Mouse (Mus musculus): Measurements from ENCODE around the gene Plcd3. TPM values are rescaled to one million over a fixed set of nuclear protein-coding genes. Genes with fewer than 3 reads are reported as not detected.

Plcd3 gene
- total RNA-seq (2021) = 9.3 and 11.2 TPM in 2 replicates
- long read RNA-seq, experiment 1, partial matches to known transcripts = 3 of 3 reads
- long read RNA-seq, experiment 1, other reads (novel, unspliced or antisense) = 0 of 3 reads
- long read RNA-seq, experiment 2, partial matches to known transcripts = 1 of 5 reads
- long read RNA-seq, experiment 2, other reads (novel, unspliced or antisense) = 4 of 5 reads

DNA sequence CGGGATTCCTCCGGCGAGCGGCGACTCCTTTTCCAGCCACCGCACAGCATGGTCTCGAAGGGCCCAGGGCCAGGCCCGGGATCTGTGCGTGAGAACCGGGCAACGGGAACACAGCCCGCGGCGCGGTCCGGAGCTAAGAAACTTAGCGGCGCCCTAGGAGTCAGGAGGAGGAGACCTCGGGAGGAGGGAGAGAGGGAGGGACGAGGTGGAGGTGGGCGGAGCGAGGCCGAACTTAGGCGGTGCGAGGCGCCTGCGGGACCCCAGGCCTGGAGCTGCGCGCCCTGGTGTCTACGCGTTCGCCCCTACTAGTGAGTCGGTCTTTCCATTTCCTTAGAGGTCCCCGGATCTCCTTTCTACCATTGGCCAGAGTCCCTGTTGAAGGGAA, at the start of gene Plcd3, which contains the start of gene Acbd4:
TSS of gene Plcd3 (minus strand) at position 178 of the 385 bp plus-strand sequence.
TSS of gene Acbd4 (plus strand) at position 202 of the 385 bp plus-strand sequence.
- DNase-seq = peak; percentile 88

DNA sequence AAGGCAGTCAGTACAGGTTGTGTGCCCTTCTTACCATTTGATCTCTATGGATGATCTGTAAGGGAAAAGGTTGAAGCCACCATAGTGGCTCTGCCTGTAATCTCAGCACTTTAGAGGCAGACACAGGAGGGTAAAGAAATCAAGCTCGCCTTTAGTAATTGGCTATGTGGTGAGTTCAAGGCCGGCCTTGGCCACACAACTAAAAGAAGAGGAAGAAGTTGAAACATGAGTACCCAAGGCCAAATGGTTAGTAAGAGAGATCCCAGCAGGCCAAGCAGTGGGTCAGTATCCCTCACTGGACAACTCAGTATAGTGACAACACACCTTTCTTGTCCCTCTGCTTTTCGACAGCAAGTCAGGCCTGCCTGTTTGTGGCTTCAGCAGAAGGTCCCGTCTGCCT, 48.3 kb upstream of the Plcd3 start:
- no peak for DNase-seq

- DNase-seq = no peak
Observed at GRCm38 (mm10) chr11:103147766-103148165, 46.3 kb upstream of the Plcd3 start.

GRCm38 (mm10) chr11:103146386-103146785, 44.9 kb upstream of the Plcd3 start:
- no peak for DNase-seq

DNA sequence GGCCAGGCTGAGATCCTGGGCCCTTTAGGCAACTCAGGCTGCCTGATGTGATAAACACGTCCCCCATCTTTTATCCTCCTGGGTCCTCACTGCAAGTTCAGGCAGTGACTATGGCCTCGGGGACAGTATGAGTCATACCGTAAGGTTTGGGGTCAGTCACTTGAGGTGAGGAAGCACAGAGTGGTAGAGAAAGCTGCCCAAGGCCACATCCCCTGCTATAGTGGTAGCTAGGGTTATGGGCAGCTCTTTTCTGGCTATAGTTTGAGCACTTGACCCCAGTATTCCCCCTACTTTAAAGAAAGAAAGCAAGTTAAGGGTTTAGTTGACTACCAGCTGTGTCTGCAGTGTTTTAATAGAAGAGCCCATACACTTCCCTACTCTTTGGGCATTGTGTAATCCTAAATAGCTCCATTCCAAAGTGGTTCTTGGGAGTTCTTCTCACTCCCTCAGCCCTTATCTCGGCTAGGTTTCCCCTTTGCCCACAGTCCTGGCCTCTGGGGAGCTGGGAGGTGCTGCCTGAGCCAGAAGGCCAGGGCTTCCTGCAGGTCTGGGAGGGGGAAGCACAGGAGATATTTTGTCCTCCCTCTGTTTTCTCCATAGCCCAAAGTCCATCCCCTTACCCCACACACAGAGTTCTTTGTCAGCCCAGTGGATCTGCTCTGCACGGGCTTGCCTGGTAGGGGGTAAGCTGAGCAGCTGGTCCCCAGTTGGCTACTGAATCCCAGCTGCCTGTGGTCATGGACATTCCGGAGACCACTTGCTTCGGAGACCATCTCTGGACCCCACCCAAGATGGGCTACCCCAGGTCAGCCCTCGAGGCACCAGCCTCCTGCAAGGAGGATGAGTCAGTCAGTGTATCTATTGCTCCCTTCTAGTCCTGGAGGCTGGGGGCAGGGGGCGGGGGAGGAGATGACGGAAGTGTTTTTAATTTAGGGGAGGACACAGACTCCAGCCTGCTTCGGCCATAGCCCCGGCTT, 43.1 kb upstream of the Plcd3 start:
- DNase-seq = peak; percentile 62

DNA sequence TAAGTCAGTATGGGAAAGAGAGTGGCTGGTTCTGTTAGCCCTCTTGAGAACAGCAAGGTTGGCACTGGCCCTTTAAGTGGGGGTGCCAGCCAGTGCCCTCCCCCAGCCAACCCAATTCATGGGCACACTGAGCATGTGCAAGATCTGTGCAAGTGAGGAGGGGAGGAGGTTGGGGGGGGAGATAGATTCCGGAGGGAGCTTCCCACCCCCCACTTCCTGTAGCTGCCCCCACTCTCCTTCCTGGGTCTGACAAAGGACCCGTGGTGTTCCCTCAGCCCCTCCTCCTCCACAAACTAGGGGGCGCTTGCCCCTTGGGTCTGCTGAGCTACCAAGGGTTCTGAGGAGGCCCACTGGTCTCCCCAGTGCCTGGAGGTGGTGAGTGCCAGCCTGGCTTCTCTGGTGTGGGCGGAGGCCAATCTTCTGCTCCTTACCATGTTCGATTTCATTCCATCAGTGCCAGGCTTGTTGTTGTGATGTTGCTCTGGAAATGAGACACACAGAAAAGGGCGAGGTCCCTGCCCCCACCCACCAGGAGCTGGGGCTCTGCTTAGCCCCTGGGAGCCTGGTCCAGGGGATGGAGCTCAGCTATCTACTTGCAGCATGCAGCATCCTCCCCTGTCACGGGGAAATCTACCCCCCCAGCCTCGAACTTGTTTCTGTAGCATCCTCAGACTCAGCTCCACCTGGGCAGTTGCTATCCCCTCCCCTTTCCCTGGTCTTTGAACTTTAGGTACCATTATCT, 41.2 kb upstream of the Plcd3 start:
- peak; percentile 89 for DNase-seq

DNA sequence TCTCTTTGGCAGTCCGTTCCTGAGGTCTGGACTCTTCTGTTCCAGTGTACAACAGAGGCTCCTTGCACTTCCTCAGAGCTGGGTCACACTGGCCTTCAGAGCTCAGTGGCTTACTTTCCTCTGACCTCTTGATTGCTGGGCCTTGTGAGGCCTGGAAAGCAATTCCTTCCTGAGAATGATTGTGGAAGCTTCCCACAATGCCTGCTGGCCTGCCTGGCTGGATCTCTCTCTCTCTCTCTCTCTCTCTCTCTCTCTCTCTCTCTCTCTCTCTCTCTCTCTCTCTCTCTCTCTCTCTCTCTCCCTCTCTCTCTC, 40.4 kb upstream of the Plcd3 start:
- peak; percentile 57 for DNase-seq

GRCm38 (mm10) chr11:103141101-103141943, 39.9 kb upstream of the Plcd3 start:
- peak; percentile 76 for DNase-seq

GRCm38 (mm10) chr11:103140763-103141100, 39.3 kb upstream of the Plcd3 start:
- DNase-seq = no peak

DNA sequence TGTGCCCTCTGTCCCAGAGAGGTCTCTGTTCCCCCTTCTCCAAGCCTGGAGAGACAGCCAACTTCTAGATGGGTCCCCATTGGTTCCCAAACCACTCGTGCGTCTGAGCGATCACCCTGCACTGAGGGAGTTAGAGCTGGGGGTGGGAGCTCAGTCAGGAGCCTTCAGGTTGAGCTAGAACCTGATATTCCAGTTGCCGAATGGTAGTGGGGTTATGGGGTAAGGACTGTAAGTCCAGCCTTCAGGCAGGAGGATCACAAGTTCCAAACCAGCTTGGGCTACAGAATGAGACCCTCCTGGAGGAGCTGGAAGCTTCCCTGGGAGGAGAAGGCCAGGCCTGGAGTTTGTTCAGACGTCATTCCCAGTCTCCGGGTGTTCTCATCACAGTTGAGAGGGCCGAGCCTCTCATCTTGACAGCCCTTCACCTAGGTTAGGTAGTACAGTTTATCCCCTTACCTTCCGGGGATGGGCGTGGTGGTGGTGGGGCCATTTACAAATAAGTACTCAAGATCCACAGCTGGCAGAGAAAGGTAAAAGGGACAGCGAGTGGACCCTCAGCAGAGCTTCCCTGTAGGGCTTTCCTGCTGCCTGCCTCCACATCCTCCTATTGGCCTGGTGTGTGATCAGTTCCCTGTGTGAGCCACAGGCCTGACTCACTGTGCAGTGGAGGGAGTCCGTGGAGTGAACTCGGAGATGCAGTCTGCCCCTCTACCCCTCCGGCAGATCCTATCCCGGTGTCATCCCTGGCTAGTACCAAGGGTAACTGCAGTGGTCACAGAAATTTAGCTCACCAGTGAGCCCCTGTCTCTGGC, 38.7 kb upstream of the Plcd3 start:
- DNase-seq = peak; percentile 49

DNA sequence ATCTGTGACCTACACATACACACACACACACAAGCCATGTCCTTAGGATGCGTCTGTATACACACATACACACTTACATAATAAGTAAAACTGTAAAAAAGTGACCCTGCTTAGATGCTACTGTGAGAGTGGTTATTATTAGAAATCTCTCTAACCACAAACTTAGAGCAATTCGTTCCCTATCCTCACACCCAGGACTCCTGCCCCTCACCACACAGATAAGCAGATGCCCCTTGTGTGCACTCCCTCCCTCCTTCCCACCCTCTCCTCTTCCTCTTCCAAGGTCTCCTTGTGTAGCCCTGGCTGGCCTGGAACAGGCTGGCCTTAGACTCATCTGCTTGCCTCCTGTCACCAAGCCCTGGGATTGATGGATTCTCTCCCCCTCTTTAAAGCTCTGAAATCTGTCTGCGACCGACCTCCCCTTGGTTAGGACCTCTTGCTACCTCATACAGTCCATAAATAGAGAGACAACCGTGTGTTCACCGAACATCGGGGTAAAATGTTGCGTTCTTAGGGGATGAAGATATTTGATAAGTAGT, 34.6 kb upstream of the Plcd3 start:
- DNase-seq = no peak

DNA sequence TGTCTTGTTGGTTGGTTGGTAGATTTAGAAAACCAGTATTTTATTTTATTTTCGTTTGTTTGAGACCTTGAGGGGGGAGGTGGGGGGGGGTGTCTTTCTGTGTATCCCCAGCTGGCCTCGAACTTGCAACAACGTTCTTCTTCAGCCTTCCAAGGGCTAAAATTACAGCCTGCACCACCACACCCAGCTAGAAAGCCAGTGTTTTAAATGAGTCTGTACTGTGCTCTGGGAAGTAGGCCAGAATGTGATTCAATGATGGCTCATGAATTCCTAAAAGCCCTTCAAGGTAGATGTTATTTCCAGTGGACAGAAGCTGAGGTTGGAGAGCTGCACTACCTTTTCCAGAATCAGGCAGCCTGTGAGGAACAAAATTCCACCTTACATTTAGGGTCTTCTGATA, 32.8 kb upstream of the Plcd3 start:
- peak; percentile 64 for DNase-seq

- DNase-seq = no peak
Observed at GRCm38 (mm10) chr11:103133456-103134185, 32.2 kb upstream of the Plcd3 start.

GRCm38 (mm10) chr11:103132576-103133455, 31.4 kb upstream of the Plcd3 start:
- DNase-seq = peak; percentile 100

- DNase-seq = peak; percentile 79
Observed at GRCm38 (mm10) chr11:103131701-103132575, 30.5 kb upstream of the Plcd3 start, which contains the start of gene Hexim2. Gene Hexim2, plus strand, starts transcription at chr11:103132429.

- peak; percentile 30 for DNase-seq
Observed at GRCm38 (mm10) chr11:103120315-103120714, 18.9 kb upstream of the Plcd3 start.

DNA sequence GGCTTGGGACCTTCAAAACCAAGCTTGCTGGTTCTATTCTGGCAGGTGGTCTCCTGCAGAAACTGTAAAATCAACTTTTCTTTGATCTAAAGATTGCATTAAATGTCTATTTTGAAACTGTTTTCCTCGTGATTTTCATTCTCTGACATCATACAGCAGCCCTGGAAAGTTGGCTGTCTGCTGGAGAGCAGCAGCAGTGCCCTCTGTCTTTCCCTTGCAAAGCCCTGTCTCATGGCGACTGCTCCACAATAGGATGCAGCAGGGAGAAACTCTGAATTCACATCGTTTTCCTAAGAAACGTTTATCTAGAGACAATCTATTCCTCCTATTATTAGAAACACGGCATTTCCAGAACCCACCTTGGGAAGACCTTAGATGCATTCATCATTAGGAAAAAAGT, 18.2 kb upstream of the Plcd3 start:
- DNase-seq = peak; percentile 44

- DNase-seq = no peak
Observed at GRCm38 (mm10) chr11:103118866-103119265, 17.4 kb upstream of the Plcd3 start.

All from adrenal gland, postnatal 14 days (tissue).